Mouse (Mus musculus) forelimb bud, embryonic 11.5 days (tissue): ENCODE results near the gene Rangrf.
"Not testable (repeated sequence)": the region's sequence is repeated elsewhere in the genome, so short reads cannot be mapped to it uniquely, and the experiment has no call there.

ENCODE experiments used
- DNase-seq: peaks from one replicate; pipeline ENCODE4 v3.0.0-alpha.2; 2012; ENCODE audit warnings: low read depth, low spot score

The Rangrf gene

GRCm38 (mm10) chr11:68979320-68979733 lies 4.3 kb upstream of the Rangrf start:
- no peak for DNase-seq

DNA sequence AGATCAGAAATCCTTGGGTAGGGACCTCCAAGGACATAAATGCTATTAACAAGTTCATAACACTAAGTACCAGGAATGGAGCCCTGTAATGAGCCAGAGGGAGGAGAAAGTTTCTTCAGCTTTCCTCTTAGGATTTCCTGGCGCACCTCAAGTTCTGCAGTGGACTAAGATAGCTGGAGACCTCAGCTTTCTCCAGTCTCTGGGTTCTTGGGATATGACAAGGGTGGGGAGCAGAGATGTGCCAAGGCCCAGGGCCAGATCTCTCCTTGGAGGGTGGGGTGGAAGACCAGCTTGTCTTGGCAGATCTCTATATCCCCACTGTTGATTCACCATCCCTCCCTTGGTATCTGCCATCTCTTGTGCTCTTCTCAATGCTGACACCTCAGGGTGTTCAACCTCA lies 616 bp upstream of the Rangrf start:
- DNase-seq, result no peak

DNA sequence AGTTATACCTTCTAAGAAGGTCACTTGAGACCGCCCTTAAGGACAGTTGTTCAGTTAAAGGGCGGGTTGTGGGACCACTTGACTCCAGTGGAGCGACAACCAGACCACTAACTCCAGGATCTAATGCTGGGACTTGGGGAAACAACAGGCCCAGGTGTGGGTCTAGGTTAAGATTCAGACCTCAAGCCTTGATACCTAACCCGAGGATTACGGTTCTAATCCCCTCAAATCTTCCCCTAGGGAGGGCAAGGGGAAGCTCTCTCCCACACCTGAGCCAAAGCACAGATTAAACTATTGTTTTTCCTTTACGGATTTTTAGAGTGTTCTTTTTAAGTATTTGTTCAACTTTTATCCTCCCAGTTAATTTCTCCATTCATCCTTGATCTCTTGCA lies 930 bp downstream of the Rangrf start:
- no peak for DNase-seq

DNA sequence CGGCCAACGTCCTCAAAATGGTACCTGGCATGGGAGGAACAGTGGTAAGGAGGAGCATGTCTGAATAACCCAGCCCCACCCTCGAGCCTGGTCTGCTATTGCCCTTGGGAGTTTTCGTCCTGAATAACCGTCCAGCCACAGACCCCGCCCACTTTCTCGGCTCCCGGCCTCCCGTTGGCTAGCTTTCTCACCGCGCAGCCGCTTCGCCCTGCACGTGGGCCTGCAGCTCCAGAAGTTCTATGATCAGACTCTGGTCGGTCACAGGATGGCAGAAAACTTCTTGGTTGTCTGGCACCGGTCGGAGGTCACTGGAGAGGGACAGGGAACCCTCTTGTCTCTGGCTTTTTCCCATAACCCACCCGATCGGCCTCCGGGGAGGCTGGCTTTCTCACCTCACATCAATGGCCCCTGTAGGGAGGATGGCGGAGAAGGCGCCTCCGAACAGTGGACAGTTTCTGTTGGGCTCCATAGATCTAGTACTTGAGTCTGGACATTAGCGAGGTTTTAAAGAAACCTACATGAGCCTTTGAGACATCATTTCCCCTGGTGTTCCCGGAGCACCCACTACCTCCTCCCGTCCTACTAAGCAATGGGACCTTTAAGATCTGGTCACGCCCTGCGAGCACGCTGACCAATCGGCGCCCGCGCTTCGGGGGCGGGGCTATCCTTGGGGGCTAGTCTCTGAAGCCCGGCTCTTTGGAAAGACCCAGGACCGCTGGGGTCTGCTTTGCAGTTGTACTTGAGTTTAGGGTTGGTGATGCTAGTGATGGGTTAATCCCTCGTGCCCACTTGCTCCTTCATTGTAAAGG lies 1.5 kb downstream of the Rangrf start:
- DNase-seq, result peak; percentile 82

GRCm38 (mm10) chr11:68970232-68970631 lies 4.8 kb downstream of the Rangrf start:
- DNase-seq, result no peak

- no peak for DNase-seq
Measured at GRCm38 (mm10) chr11:68968752-68969151, 6.2 kb downstream of the Rangrf start.

GRCm38 (mm10) chr11:68967337-68968282 lies 7.4 kb downstream of the Rangrf start, which contains the start of gene Slc25a35:
Gene Slc25a35 (plus strand): TSS chr11:68968131.
- peak; percentile 88 for DNase-seq

DNA sequence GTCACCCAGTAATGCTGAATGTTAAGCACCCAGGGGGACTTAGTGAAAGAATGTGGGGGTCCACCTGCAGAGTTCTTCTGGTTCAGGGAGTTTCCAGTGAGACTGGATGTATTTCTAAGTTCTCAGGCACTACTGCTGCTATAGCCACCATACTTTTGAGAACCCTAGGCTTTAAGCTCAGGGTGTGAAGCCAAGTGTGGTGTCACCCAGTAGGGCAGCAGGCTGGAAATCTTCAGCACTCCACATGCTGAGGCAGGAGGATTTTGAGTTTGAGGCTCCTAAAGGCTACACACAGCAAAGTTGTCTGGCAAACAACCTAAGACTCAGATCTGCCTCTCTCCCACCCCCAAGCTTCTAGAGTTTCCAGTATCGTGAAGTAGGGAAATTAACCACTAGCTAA lies 8.4 kb downstream of the Rangrf start:
- DNase-seq, result no peak

- peak; percentile 58 for DNase-seq
Measured at GRCm38 (mm10) chr11:68965845-68966244, 9.1 kb downstream of the Rangrf start.

GRCm38 (mm10) chr11:68965050-68965449 lies 9.9 kb downstream of the Rangrf start:
- DNase-seq, result no peak

GRCm38 (mm10) chr11:68963405-68963804 lies 11.6 kb downstream of the Rangrf start:
- no peak for DNase-seq

DNA sequence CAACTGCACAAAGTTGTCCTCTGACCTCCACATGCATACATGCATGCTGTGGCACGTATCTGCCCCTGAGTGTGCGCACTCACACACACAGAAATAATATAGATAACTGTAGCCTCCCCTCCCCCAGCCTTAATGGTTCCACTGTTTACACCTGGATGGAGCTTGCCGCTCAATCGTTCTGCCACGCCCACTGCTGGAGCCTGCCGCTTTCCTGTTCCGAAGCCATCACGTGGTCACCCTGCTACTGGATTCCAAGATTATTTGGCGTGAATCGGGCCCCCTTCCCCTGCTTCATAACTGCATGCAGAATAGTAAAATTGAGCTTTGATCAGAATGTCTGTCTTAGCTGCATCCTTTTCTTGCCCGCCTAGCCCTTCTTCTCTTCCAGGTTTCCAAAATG lies 12.8 kb downstream of the Rangrf start:
- not testable (repeated sequence) for DNase-seq

DNA sequence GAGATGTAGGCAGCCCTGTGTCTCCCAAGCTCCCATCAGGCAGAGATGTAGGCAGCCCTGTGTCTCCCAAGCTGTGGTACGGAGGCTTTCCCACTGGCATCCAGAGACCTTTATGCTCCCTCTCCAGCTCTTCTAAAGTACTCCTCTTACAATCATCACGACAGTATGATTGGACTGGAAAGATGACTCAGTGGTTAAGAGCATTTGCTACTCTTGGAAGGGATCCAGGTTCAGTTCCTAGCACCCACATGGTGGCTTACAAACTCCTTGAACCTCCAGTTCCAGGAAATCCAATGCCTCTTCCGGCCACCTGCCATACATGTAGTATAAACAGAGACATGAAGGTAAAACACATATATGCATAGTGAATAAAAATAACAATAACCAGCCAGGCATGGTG lies 13.4 kb downstream of the Rangrf start:
- DNase-seq, result no peak

DNA sequence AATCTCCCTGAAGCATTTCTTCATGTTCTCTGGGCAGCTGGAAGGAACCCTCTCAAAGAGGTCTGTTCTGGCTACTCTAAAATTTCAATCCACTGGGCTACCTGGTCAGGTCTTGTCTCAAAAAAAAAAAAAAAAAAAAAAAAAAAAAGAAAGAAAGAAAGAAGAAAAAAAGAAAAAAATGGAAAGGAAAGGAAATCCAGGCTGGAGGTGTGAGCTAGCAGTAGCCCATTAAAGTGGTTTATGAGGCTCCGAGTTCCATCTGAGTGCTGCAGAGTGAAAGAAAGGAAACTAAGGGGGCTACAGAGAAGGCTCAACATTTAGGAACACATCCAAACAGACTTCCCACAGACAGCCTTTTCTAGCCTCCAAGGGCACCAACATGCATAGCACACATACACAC lies 17.0 kb downstream of the Rangrf start:
- DNase-seq, result no peak

DNA sequence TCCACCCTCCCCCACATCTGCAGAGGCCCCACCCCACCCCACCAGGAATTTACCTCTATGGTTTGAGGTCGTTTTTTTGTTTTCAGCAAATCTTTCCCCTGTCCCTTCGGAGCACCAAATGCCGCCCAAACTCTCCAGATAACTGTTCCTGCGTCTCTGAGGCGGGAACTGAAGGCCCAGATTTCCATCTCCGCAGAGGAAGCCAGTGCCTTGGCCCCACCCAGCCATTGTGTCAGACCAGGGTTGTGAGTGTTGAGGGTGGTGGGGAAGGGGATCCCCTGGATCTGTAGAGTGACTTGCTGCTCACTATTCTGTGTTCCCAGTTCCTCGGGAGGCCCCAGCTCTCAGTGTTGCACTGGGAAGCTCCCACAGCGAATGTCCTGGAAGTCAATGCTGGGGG lies 17.7 kb downstream of the Rangrf start, which contains the start of gene Arhgef15:
TSS of gene Arhgef15 (minus strand) at position 173 of the 400 bp plus-strand sequence.
- no peak for DNase-seq

DNA sequence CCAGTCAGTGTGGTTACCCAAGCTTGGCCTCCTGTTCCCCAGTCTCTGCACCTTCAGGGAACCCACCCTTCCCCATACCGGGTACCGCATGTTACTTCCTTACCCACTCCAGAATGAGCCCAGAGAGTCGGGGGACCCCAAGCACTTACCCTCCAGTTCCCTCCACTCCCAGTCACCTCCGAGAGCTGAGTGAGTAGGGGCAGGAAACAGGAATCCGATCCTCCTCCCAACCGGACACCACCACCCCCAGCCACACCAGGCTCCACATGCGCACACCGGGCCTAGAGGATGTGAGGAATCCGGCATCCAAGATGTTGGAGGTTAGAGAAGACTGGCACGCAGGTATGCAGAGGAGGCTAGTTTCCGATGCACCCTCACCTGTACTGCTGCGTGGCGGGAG lies 18.3 kb downstream of the Rangrf start:
- DNase-seq, result no peak

DNA sequence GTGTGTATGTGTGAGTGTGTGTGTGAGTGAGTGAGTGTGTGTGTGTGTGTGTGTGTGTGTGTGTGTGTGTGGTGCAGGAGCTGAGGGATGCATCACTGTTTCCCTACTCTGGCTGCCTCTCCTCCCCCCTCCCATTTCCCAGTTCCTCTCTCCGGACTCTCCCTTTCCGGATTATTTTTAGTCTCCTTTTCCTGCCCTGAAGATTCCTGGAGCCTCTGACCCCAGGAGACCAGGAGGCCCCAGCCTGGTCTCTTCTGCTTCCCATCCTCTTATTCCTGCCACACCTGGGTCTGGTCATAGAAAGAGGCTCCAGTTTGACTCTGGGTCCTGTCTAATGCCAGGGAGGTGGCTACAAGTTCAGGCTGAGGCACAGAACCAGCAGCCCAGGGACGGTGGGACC lies 18.9 kb downstream of the Rangrf start:
- no peak for DNase-seq

DNA sequence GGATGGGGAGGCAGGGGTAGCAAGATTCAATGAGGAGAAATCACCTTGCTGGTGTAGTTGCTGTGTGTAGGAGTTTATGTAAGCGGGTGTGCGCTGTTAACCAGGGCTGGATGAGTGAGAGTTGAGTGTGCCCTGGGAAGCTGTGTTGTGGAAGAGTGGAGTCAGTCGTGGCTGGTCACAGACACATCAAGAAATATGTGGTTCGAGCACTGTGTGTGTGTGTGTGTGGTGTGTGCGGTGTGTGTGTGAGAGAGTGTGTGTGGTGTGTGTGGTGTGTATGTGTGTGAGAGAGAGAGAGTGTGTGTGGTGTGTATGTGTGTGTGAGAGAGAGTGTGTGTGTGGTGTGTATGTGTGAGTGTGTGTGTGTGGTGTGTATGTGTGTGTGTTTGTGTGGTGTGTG lies 19.5 kb downstream of the Rangrf start:
- DNase-seq, result no peak

GRCm38 (mm10) chr11:68954408-68954807 lies 20.6 kb downstream of the Rangrf start:
- no peak for DNase-seq

GRCm38 (mm10) chr11:68953903-68954302 lies 21.1 kb downstream of the Rangrf start:
- DNase-seq, result no peak

- no peak for DNase-seq
Measured at GRCm38 (mm10) chr11:68947542-68947993, 27.4 kb downstream of the Rangrf start.

GRCm38 (mm10) chr11:68946806-68947440 lies 28.1 kb downstream of the Rangrf start:
- DNase-seq, result no peak
